Mouse (Mus musculus): ENCODE measurements around the gene Akr1c19. TPM values are rescaled to one million over a fixed set of nuclear protein-coding genes. Genes with fewer than 3 reads are reported as not detected.

The Akr1c19 gene
- not detected for polyA plus RNA-seq (2017; shearing (Covaris generic))

GRCm38 (mm10) chr13:4228441-4228840 lies at the start of gene Akr1c19:
Akr1c19 (plus strand) TSS chr13:4228700.

DNA sequence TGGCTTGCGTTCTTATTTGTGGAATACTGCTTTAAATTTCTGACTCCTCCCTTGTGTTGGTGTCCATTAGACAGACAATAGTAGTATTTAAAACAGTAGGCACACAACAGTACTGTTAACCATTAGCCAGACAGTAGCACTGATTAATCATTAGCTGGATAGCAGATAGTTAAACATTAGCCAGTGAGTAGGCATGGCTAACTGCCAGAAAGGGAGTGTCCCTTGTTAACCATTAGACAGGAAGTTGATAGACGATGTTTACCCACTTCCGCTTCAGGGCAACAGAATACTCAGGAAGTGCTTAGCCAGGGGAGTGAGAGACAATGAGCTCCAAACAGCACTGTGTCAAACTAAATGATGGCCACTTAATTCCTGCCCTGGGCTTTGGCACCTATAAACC lies 37.6 kb upstream of the Akr1c19 start, which contains the start of gene Akr1c13:
Gene Akr1c13, plus strand, starts transcription at position 247 of the 400 bp plus-strand sequence.

DNA sequence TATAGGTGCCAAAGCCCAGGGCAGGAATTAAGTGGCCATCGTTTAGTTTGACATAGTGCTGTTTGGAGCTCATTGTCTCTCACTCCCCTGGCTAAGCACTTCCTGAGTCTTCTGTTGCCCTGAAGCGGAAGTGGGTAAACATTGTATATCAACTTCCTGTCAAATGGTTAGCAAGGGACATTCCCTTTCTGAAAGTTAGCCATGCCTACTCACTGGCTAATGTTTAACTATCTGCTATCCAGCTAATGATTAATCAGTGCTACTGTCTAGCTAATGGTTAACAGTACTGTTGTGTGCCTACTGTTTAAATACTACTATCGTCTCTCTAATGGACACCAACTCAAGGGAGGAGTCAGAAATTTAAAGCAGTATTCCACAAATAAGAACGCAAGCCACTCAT lies 50.8 kb downstream of the Akr1c19 start, which contains the start of gene Akr1c12:
Gene Akr1c12, minus strand, starts transcription at position 150 of the 400 bp plus-strand sequence.

Other genes with a start within 250 kb of the Akr1c19 start
- gene Akr1c14, start 179.7 kb upstream of the Akr1c19 start, polyA plus RNA-seq (2017; shearing (Covaris generic)) = not detected
- 0.26 TPM for gene Akr1c18, start 78.0 kb upstream of the Akr1c19 start, polyA plus RNA-seq (2017; shearing (Covaris generic))
- 37.3 TPM for gene Akr1c13, start 37.5 kb upstream of the Akr1c19 start, polyA plus RNA-seq (2017; shearing (Covaris generic))
- gene Akr1c12, start 50.7 kb downstream of the Akr1c19 start, polyA plus RNA-seq (2017; shearing (Covaris generic)) = 6.5 TPM
- not detected for gene Akr1c6, start 205.6 kb downstream of the Akr1c19 start, polyA plus RNA-seq (2017; shearing (Covaris generic))

All from activated CD4-positive, CD25-positive, alpha-beta regulatory T cell, adult 9 weeks (primary cell).